Mouse (Mus musculus): ENCODE data around the gene Arhgap15. TPM values are rescaled to one million over a fixed set of nuclear protein-coding genes. Genes with fewer than 3 reads are reported as not detected.

Arhgap15 gene
- polyA plus RNA-seq, 1 experiment from 2014 or later = 0.95 TPM

DNA sequence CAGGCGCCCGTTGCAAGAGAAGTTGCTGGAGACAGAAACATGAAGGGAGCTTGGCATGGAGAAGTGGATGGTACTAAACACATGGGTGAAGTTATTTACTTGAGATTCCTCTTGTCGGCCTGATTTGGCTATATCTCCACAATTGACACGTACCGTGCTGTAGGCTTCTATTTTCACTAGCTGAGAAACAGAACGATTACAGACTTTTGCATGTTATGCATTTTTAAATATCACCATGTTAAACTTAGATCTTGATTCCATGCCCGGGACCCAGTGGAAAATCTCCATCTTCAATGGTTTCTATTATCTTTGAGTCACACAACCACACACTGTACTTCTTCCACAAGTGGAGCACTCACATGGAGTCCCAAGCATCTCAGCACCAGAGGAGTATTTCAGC is 466.9 kb downstream of the Arhgap15 start:
- Histone ChIP-seq H3K9ac (replicated peaks; ENCODE audit: low read depth, low read length) (no peak overlapping the region), H3K9me3 (ENCODE audit: control insufficient read depth, low read length) (0 out of 2 replicates have a peak, but pooled peaks cover 2% of the 10 kb centered on the region), H3K27me3 (replicated peaks; ENCODE audit: control insufficient read depth, insufficient read depth, low read length) (no peaks in the 10 kb centered on the region), H3K27ac (ENCODE audit: low read length) (no peak overlapping the region), H3K4me1 (replicated peaks; ENCODE audit: control insufficient read depth, insufficient read depth, low read length) (no peaks in the 10 kb centered on the region), H3K4me3 (replicated peaks; ENCODE audit: low read length) (no peak overlapping the region), H3K36me3 (ENCODE audit: control insufficient read depth, insufficient read depth) (no peaks in the 10 kb centered on the region), H3K4me2 (ENCODE audit: low read length) (no peak overlapping the region)
- no peak for ATAC-seq
- WGBS = 92% methylated on average over 7 of the region's 7 CpGs

DNA sequence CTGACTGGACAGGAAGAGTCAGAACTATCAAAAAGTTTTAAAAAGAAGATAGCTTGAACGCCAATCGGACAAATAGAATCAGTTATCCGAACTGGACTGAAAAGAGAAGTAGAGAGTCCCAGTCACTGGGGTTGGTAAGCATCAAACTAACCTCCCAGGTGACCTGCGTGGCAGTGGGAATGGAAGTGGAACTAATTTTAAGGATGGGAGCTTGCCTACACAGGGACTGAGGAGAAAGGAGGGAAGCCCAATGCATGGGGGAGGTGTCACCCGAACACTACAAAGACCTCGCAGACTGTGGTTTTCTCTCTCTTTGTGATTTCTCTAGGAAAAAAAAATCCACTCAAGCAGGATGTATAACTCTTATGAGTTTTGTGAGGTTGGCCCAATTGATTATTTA is 469.2 kb downstream of the Arhgap15 start:
- H3K4me3 ChIP-seq (replicated peaks; ENCODE audit: low read length) = no peak overlapping the region
- no peak overlapping the region for H3K9ac ChIP-seq (replicated peaks; ENCODE audit: low read depth, low read length)
- H3K9me3 ChIP-seq (ENCODE audit: control insufficient read depth, low read length) = 0 out of 2 replicates have a peak, but pooled peaks cover 2% of the 10 kb centered on the region
- no peak overlapping the region for H3K27ac ChIP-seq (ENCODE audit: low read length)
- H3K4me1 ChIP-seq (replicated peaks; ENCODE audit: control insufficient read depth, insufficient read depth, low read length) = peaks cover 3% of the 10 kb centered on the region
- no peak for ATAC-seq
- H3K27me3 ChIP-seq (replicated peaks; ENCODE audit: control insufficient read depth, insufficient read depth, low read length) = no peaks in the 10 kb centered on the region
- no peaks in the 10 kb centered on the region for H3K36me3 ChIP-seq (ENCODE audit: control insufficient read depth, insufficient read depth)
- 77% methylated on average over 6 of the region's 6 CpGs for WGBS
- H3K4me2 ChIP-seq (ENCODE audit: low read length) = no peak overlapping the region

DNA sequence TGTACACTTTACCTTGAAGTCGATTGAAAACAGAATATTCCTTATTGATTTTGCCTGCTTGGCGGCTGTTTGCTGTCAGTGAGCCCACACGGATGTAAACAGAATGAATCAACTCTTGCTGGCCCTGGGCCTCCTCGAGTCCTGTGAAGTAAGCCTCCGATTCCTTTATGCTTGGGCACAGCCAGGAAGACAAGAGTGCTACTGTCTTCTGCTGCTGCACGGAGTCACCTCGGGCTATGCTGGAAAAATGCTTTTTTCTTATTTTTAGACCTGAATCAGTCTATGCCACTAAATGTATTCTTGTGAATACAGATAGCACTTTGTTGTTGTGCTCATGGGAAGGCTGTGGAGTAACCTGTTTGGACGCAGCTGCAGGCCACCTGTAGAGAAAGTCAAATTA is 469.7 kb downstream of the Arhgap15 start:
- Histone ChIP-seq H3K4me2 (ENCODE audit: low read length) (no peak overlapping the region), H3K4me1 (replicated peaks; ENCODE audit: control insufficient read depth, insufficient read depth, low read length) (peaks cover 4% of the 10 kb centered on the region), H3K27me3 (replicated peaks; ENCODE audit: control insufficient read depth, insufficient read depth, low read length) (no peaks in the 10 kb centered on the region), H3K4me3 (replicated peaks; ENCODE audit: low read length) (no peak overlapping the region), H3K9ac (replicated peaks; ENCODE audit: low read depth, low read length) (no peak overlapping the region), H3K36me3 (ENCODE audit: control insufficient read depth, insufficient read depth) (no peaks in the 10 kb centered on the region), H3K27ac (ENCODE audit: low read length) (no peak overlapping the region), H3K9me3 (ENCODE audit: control insufficient read depth, low read length) (no peaks in the 10 kb centered on the region)
- WGBS = 15% methylated on average over 8 of the region's 8 CpGs
- no peak for ATAC-seq

DNA sequence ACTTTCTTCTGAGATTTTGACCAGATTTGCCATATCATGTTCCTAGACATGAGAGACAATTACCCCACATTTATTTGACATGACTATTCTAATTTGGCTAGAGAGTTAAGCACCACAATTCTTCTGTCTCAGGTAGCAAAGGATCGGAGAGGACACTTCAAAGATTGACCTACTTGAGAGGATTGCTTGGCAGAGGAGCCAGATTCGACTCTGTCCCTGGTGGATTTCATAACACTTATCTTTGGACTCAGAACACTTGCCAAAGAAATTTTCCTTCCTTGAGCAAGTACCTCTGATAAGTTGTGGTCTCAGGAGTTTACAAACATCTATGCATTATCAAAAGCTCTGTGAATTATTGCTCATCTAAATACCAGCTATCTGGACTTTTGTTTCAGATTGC is 473.1 kb downstream of the Arhgap15 start:
- peaks cover 11% of the 10 kb centered on the region for H3K4me1 ChIP-seq (replicated peaks; ENCODE audit: control insufficient read depth, insufficient read depth, low read length)
- H3K27me3 ChIP-seq (replicated peaks; ENCODE audit: control insufficient read depth, insufficient read depth, low read length) = no peaks in the 10 kb centered on the region
- no peak overlapping the region for H3K27ac ChIP-seq (ENCODE audit: low read length)
- H3K36me3 ChIP-seq (ENCODE audit: control insufficient read depth, insufficient read depth) = no peaks in the 10 kb centered on the region
- WGBS = 64% methylated on average over 2 of the region's 2 CpGs
- no peaks in the 10 kb centered on the region for H3K9me3 ChIP-seq (ENCODE audit: control insufficient read depth, low read length)
- H3K4me2 ChIP-seq (ENCODE audit: low read length) = no peak overlapping the region
- no peak for ATAC-seq
- H3K4me3 ChIP-seq (replicated peaks; ENCODE audit: low read length) = no peak overlapping the region
- H3K9ac ChIP-seq (replicated peaks; ENCODE audit: low read depth, low read length) = no peak overlapping the region

DNA sequence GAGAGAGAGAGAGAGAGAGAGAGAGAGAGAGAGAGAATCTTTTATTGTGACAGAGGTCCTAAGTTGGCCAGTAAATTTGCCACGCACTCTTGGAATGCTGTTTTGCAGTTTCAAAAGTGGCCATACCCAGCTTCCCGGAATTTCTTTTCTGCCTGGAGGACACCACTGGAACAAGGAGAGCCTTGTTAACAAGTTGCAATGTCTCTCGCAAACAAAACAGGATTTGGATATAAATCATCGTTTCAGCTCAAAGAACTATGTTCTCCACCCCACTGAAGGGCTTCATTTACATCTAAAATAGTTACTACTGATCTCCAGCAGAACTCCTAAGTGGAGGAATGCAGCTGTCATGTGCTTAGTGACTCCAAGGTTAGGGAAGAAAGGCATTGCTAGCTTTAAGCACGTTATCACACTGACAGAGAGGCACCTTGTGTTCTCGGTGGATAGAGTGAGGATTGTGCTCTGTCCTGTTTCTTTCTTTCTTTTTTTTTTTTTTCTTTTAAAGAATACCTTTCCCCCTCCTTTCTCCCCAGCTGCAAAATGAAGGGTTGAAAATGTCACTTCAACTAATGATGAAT is 473.6 kb downstream of the Arhgap15 start:
- no peak for ATAC-seq
- WGBS = 8% methylated on average over 6 of the region's 6 CpGs

DNA sequence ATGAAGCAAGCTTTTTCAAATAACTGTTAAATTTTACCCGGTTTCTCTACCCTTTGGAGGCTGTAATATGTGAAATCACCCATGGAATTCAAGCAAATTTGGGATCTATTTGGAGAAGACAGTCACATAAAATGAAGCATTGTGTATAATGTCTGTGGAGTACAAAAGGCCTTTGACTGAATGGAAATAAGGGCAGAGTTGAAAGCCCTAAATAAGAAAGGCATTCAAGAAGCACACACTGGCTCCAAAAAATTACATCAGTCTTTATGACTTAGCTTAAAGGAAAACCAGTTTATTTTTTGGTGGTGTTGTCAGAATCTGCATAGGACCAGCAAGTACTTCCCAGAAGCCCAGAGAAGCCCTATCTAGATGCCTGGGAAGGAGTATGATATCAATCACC is 486.2 kb downstream of the Arhgap15 start:
- Histone ChIP-seq H3K4me2 (ENCODE audit: low read length) (no peak overlapping the region), H3K9ac (replicated peaks; ENCODE audit: low read depth, low read length) (no peak overlapping the region), H3K4me3 (replicated peaks; ENCODE audit: low read length) (no peak overlapping the region), H3K36me3 (ENCODE audit: control insufficient read depth, insufficient read depth) (no peaks in the 10 kb centered on the region), H3K4me1 (replicated peaks; ENCODE audit: control insufficient read depth, insufficient read depth, low read length) (no peaks in the 10 kb centered on the region), H3K27me3 (replicated peaks; ENCODE audit: control insufficient read depth, insufficient read depth, low read length) (no peaks in the 10 kb centered on the region), H3K27ac (ENCODE audit: low read length) (no peak overlapping the region), H3K9me3 (ENCODE audit: control insufficient read depth, low read length) (no peaks in the 10 kb centered on the region)
- ATAC-seq = no peak
- 6% methylated on average over 1 of the region's 1 CpGs for WGBS

More for the DNA sequence above, 473.6 kb downstream of the Arhgap15 start:
- H3K9ac ChIP-seq (replicated peaks; ENCODE audit: low read depth, low read length) = no peak overlapping the region
- no peak overlapping the region for H3K27ac ChIP-seq (ENCODE audit: low read length)
- no peaks in the 10 kb centered on the region for H3K36me3 ChIP-seq (ENCODE audit: control insufficient read depth, insufficient read depth)
- H3K4me2 ChIP-seq (ENCODE audit: low read length) = no peak overlapping the region
- no peaks in the 10 kb centered on the region for H3K9me3 ChIP-seq (ENCODE audit: control insufficient read depth, low read length)
- H3K27me3 ChIP-seq (replicated peaks; ENCODE audit: control insufficient read depth, insufficient read depth, low read length) = no peaks in the 10 kb centered on the region
- no peak overlapping the region for H3K4me3 ChIP-seq (replicated peaks; ENCODE audit: low read length)
- H3K4me1 ChIP-seq (replicated peaks; ENCODE audit: control insufficient read depth, insufficient read depth, low read length) = peaks cover 11% of the 10 kb centered on the region

DNA sequence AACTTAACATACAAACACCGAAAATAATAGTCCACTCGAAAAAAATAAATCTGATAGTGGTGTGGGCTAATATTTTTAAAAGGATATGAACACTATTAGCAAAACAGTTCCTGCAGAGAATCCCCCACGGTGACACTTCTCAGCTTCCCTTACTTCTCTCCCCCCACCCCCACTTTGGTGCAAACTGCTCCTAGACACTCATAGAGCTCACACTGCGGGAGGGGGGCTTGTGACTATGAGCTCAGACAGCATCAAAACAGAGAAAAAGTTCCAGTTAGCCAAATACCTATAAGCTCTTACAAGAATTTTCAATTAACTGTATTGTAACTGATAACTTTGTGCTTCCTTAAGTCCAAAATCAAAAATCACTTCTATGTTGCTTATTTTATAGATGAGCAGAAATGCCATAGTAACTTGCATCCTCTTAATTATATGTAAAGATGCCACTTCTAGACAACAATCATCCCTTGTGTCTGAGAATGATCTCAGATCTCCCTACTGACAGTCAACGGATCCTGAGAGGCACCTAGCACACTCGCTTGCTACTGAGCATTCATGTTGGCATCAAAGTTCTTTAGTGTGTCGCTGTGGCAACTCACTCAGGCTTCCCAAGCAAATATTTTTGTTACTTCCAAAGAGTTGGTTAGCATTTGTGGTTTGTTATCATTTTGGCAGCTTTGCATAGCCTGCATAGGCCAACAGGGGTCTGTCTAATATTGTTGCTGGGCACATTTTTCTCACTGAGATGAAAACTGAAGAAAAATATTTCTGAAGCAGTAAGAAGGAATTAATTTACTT is 493.2 kb downstream of the Arhgap15 start:
- peaks cover 3% of the 10 kb centered on the region; the same call in 1 of the 2 replicates for H3K4me1 ChIP-seq (replicated peaks; ENCODE audit: control insufficient read depth, insufficient read depth, low read length)
- no peaks in the 10 kb centered on the region for H3K36me3 ChIP-seq (ENCODE audit: control insufficient read depth, insufficient read depth)
- 49% methylated on average over 7 of the region's 7 CpGs for WGBS
- H3K9ac ChIP-seq (replicated peaks; ENCODE audit: low read depth, low read length) = no peak overlapping the region
- no peak overlapping the region for H3K27ac ChIP-seq (ENCODE audit: low read length)
- no peaks in the 10 kb centered on the region for H3K9me3 ChIP-seq (ENCODE audit: control insufficient read depth, low read length)
- H3K27me3 ChIP-seq (replicated peaks; ENCODE audit: control insufficient read depth, insufficient read depth, low read length) = no peaks in the 10 kb centered on the region
- H3K4me3 ChIP-seq (replicated peaks; ENCODE audit: low read length) = no peak overlapping the region
- ATAC-seq = no peak
- H3K4me2 ChIP-seq (ENCODE audit: low read length) = no peak overlapping the region

DNA sequence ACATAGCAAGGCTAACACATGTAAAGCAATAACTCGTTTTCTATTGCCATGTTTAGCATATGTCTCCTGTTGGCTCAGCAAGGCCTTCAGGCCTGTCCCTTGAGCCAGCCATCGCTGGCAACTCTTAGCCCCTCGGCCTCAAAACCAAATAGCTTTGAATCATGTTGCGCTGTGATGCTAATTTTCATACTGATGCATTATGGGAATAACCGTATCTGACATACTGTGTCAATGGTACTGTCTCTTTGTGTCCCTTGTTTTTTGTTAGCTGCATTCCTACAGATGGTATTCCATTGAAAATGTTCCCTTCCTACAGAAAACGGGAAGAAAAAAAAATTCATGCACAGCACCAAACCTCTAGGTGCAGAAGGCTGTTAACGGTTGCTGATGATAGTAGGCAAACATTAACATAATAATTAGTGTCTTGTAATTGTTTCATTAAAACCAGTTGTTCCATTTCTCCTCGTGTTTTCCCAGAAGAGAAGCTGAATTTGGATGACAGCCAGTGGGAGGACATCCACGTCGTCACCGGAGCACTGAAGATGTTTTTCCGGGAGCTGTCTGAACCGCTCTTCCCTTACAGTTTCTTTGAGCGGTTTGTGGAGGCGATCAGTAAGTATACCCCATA is 494.1 kb downstream of the Arhgap15 start:
- H3K9ac ChIP-seq (replicated peaks; ENCODE audit: low read depth, low read length) = no peak overlapping the region
- ATAC-seq = peak; percentile 57; the same call in 1 of the 2 replicates
- no peak overlapping the region for H3K27ac ChIP-seq (ENCODE audit: low read length)
- H3K9me3 ChIP-seq (ENCODE audit: control insufficient read depth, low read length) = no peaks in the 10 kb centered on the region
- WGBS = 52% methylated on average over 15 of the region's 15 CpGs
- H3K4me1 ChIP-seq (replicated peaks; ENCODE audit: control insufficient read depth, insufficient read depth, low read length) = peaks cover 3% of the 10 kb centered on the region; the same call in 1 of the 2 replicates
- H3K4me3 ChIP-seq (replicated peaks; ENCODE audit: low read length) = no peak overlapping the region
- no peak overlapping the region for H3K4me2 ChIP-seq (ENCODE audit: low read length)
- H3K27me3 ChIP-seq (replicated peaks; ENCODE audit: control insufficient read depth, insufficient read depth, low read length) = no peaks in the 10 kb centered on the region
- H3K36me3 ChIP-seq (ENCODE audit: control insufficient read depth, insufficient read depth) = no peaks in the 10 kb centered on the region

DNA sequence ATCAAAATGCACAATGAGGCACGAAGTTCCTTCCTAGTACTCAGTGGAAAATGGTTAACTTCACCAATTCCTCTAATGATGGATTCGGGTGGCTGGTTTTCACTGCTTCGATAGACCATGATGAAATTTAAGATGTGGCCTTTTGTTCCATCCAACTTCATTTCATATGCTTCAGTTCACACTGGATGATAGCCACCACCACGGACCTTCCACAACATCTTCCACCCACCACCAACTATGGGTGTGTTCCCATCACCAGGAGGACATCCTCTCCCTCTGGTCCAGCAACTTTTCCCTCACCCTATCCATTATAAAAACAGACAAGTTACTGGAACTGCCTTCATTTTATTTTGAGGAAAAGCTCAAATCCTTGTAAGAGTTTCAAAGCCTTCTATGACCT is 506.7 kb downstream of the Arhgap15 start:
- Histone ChIP-seq H3K4me2 (ENCODE audit: low read length) (no peak overlapping the region), H3K9me3 (ENCODE audit: control insufficient read depth, low read length) (no peaks in the 10 kb centered on the region), H3K4me1 (replicated peaks; ENCODE audit: control insufficient read depth, insufficient read depth, low read length) (no peaks in the 10 kb centered on the region), H3K36me3 (ENCODE audit: control insufficient read depth, insufficient read depth) (no peaks in the 10 kb centered on the region), H3K27ac (ENCODE audit: low read length) (no peak overlapping the region), H3K27me3 (replicated peaks; ENCODE audit: control insufficient read depth, insufficient read depth, low read length) (no peaks in the 10 kb centered on the region), H3K9ac (replicated peaks; ENCODE audit: low read depth, low read length) (no peak overlapping the region), H3K4me3 (replicated peaks; ENCODE audit: low read length) (no peak overlapping the region)
- no peak for ATAC-seq
- 59% methylated on average over 4 of the region's 4 CpGs for WGBS

All from forebrain, embryonic 16.5 days (tissue).